Mouse (Mus musculus) myocyte (in vitro differentiated cells): ENCODE measurements at regions not wholly inside any gene's neighbourhood (a gene's known extent, or its start where the extent isn't known, plus 50 kb on each side); places are given as distances from the start of the nearest gene placed in this dataset.

Experiments used
- E2F4 ChIP-seq: IDR thresholded peaks from one replicate; pipeline ENCODE4 v1.6.1; 2011; ENCODE audit warnings: mild to moderate bottlenecking, control low read depth, moderate library complexity; ENCODE audit not compliant: insufficient read depth
- MAX ChIP-seq: IDR thresholded peaks from one replicate; pipeline ENCODE4 v1.6.1; 2011; ENCODE audit warnings: low read depth, mild to moderate bottlenecking, control low read depth
- MYOG ChIP-seq, 3 experiments: IDR thresholded peaks; one replicate each; pipeline ENCODE4 v1.6.1; 2011; ENCODE audit warnings: control low read depth in 2 of 3, low read depth in 2 of 3, mild to moderate bottlenecking in 2 of 3; ENCODE audit not compliant: insufficient read length in 2 of 3, control insufficient read depth in 1 of 3, insufficient read depth in 1 of 3
- POLR2A ChIP-seq: IDR thresholded peaks from one replicate; pipeline ENCODE4 v1.6.1; 2011; ENCODE audit warnings: low read depth, mild to moderate bottlenecking, control low read depth, moderate library complexity; ENCODE audit not compliant: insufficient read length
- POLR2AphosphoS2 ChIP-seq: IDR thresholded peaks from one replicate; pipeline ENCODE4 v1.6.1; 2011; ENCODE audit warnings: low read depth, control low read depth; ENCODE audit not compliant: insufficient read length
- REST ChIP-seq: IDR thresholded peaks from one replicate; pipeline ENCODE4 v1.6.1; 2011; ENCODE audit warnings: mild to moderate bottlenecking, control low read depth, moderate library complexity; ENCODE audit not compliant: insufficient read depth, insufficient read length
- SRF ChIP-seq: IDR thresholded peaks from one replicate; pipeline ENCODE4 v1.6.1; 2011; ENCODE audit warnings: low read depth; ENCODE audit not compliant: control insufficient read depth, insufficient read length
- TCF12 ChIP-seq: IDR thresholded peaks from one replicate; pipeline ENCODE4 v1.6.1; 2011; ENCODE audit warnings: mild to moderate bottlenecking, control low read depth; ENCODE audit not compliant: poor library complexity, insufficient read depth, severe bottlenecking
- USF1 ChIP-seq: IDR thresholded peaks from one replicate; pipeline ENCODE4 v1.6.1; 2011; ENCODE audit warnings: low read depth, mild to moderate bottlenecking, control low read depth, moderate library complexity

- no peak for TF ChIP-seq E2F4
- TF ChIP-seq POLR2A, result no peak
- TF ChIP-seq REST, result no peak
- no peak for TF ChIP-seq MYOG (IDR thresholded peaks at IDR 0.05; ENCODE audit: control insufficient read depth in 1 of 3, insufficient read depth in 1 of 3, insufficient read length in 2 of 3, low read depth in 2 of 3)
- no peak for TF ChIP-seq TCF12
- no peak for TF ChIP-seq SRF
- TF ChIP-seq MAX, result no peak
- TF ChIP-seq USF1, result no peak
- no peak for TF ChIP-seq POLR2AphosphoS2
Measured at GRCm38 (mm10) chr6:66458172-66458571, 77.0 kb upstream of the Mad2l1 start.
